Mouse (Mus musculus) midbrain, postnatal 0 days (tissue): Measurements from ENCODE around the gene Ano3. TPM values are rescaled to one million over a fixed set of nuclear protein-coding genes. Genes with fewer than 3 reads are reported as not detected.
A peak's percentile ranks its signal among the peaks of the same experiment; 100 is the strongest.

Source experiments
- ATAC-seq: fragments of 200-750 bp; cut with Nextera tagmentation; 2 replicates; pipeline ENCODE4 v1.8.0; 2017; ENCODE audit warnings: moderate number of reproducible peaks, mild to moderate bottlenecking, moderate TSS enrichment, moderate library complexity; ENCODE audit not compliant: low FRiP score
- DNase-seq: peaks from one replicate; pipeline ENCODE4 v3.0.0-alpha.2; 2015; ENCODE audit warnings: low spot score
- H3K27ac ChIP-seq: fragments of 300-500 bp; sonication (generic); 2 replicates; pipeline ENCODE4 v1.5.1; 2014; ENCODE audit warnings: low read depth, mild to moderate bottlenecking, low read length, mixed read lengths
- H3K27me3 ChIP-seq: fragments of 300-500 bp; sonication (generic); 2 replicates; pipeline ENCODE4 v1.6.1; 2014; ENCODE audit warnings: low read length, control low read depth, mixed read lengths; ENCODE audit not compliant: insufficient read depth
- H3K36me3 ChIP-seq: fragments of 300-500 bp; sonication (generic); 2 replicates; pipeline ENCODE4 v1.6.1; 2014; ENCODE audit warnings: low read length, control low read depth, mixed read lengths; ENCODE audit not compliant: insufficient read depth
- H3K4me1 ChIP-seq: fragments of 300-500 bp; sonication (generic); 2 replicates; pipeline ENCODE4 v1.6.1; 2014; ENCODE audit warnings: mild to moderate bottlenecking, control low read depth, antibody characterized with exemption, low read length, mixed read lengths; ENCODE audit not compliant: insufficient read depth
- H3K4me2 ChIP-seq: fragments of 300-500 bp; sonication (generic); 2 replicates; pipeline ENCODE4 v1.6.1; 2014; ENCODE audit warnings: low read depth, mild to moderate bottlenecking, low read length, mixed read lengths; ENCODE audit not compliant: poor library complexity, severe bottlenecking
- H3K4me3 ChIP-seq: fragments of 300-500 bp; sonication (generic); 2 replicates; pipeline ENCODE4 v1.5.1; 2014; ENCODE audit warnings: low read depth, mild to moderate bottlenecking, low read length, moderate library complexity
- H3K9ac ChIP-seq: fragments of 300-500 bp; sonication (generic); replicated peaks from 2 replicates; pipeline ENCODE4 v1.6.1; 2014; ENCODE audit warnings: mild to moderate bottlenecking, low read length, moderate library complexity, mixed read lengths; ENCODE audit not compliant: poor library complexity, severe bottlenecking
- H3K9me3 ChIP-seq: fragments of 300-500 bp; sonication (generic); 2 replicates; pipeline ENCODE4 v1.6.1; 2016; ENCODE audit warnings: low read length, control low read depth
- CTCF ChIP-seq: IDR thresholded peaks from 2 replicates; pipeline ENCODE4 v1.5.1; 2016; ENCODE audit warnings: antibody characterized with exemption, mild to moderate bottlenecking
- WGBS: fragments of 180-500 bp; shearing (Covaris S2); extraction: QIAGEN DNeasy Blood & Tissue Kit; methylation state at CpG from one replicate; pipeline ENCODE4 v1.1.7; 2014; 5-methylcytosine and 5-hydroxymethylcytosine counted together
- polyA plus RNA-seq: library from polyadenylated mRNA; unstranded; fragments of >200 nt; fragmentation: Nextera tagmentation; extraction: Ambion mirVana; gene quantifications from 2 replicates; pipeline ENCODE4 v1.2.1, GENCODE M21; 2015
- total RNA-seq: library from RNA; depleted of rRNA; stranded (reverse); fragments of >200 nt; gene quantifications from 2 replicates; pipeline ENCODE4 v1.2.3, GENCODE M21; 2014

Ano3 gene
- total and polyA plus RNA-seq, 2 experiments from 2014 or later, result 0.66 to 0.70 TPM

DNA sequence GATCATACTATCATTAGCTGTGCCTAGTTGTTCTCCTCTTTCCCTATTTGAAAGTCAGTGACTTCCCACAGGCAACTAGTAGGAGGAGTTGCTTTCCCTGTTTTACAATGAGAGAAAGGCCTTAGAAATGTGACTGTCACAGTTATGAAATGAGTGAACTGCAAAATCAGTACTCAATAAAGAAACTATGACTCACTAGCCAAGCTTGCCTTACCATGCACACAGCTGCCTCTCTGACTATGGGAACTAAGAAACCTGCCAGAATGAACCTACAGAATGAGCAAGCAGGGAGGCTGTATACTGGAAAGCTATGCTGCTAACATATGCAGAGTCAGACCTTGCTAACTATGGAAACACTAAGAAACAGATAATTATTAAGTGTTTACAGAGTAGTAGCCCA, 231.7 kb downstream of the Ano3 start:
- no peak for TF ChIP-seq CTCF
- Histone ChIP-seq H3K9me3 (no peaks in the 10 kb centered on the region), H3K4me1 (no peaks in the 10 kb centered on the region), H3K36me3 (no peaks in the 10 kb centered on the region), H3K9ac (no peak overlapping the region), H3K27ac (no peak overlapping the region), H3K4me3 (no peak overlapping the region), H3K4me2 (no peak overlapping the region), H3K27me3 (no peaks in the 10 kb centered on the region)
- ATAC-seq, result no peak
- DNase-seq, result no peak

DNA sequence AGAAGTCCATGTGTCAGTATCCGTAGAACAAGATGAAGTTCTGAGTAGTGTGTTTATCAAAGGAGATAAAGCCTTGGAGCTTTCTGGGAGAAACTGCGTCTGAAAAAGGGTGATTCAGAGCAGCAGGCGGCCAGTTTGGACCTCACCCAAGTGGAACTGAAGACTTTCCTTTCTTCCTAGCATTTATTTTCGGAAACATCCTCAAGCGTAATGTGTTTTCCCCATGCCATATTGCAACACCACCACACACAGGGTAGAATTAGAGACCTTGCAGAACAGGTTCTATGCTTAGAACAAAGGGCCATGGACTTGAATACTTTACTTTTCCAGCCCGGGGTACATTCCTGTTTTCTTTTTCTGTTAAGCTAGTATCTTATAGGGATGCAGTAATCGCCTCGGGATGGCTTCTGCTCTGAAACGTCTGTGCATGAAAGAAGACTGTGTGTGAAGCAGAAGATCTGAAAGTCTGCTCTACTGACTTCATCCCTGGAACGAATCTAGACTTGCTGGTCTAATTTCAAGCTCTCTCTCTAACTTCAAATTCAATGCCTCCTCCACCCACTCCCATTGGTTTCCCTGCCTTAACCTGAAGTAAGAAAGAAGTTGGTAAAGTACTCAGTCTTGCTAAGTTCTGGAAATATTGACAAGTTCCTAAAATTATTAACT, 240.5 kb downstream of the Ano3 start:
- ATAC-seq (no peak), DNase-seq (no peak)
- Histone ChIP-seq H3K4me3 (no peak overlapping the region), H3K9ac (no peak overlapping the region), H3K36me3 (no peaks in the 10 kb centered on the region), H3K9me3 (no peaks in the 10 kb centered on the region), H3K27ac (no peak overlapping the region), H3K4me1 (no peaks in the 10 kb centered on the region), H3K27me3 (no peaks in the 10 kb centered on the region), H3K4me2 (no peak overlapping the region)
- WGBS, result 72% methylated on average over 10 of the region's 10 CpGs
- TF ChIP-seq CTCF, result no peak

DNA sequence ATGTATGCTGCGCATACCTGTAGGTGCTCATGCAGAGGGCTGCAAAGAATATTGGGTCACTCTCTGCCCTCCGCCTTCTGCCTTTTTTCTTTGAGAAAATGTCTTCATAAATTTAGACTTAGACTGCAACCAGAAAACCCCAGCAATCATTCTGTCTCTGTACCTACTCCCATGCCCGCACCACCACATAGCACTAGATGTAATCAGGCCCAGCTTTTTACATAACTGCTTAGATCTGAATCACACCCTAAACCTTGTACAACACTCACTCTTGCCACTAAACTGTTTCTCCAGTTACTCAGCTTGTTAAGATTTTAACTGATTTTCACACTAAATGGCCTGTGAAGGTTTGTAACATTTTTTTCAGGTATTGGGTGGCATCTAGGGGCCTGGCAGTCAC, 241.3 kb downstream of the Ano3 start:
- ATAC-seq (no peak), DNase-seq (no peak)
- Histone ChIP-seq H3K27ac (no peak overlapping the region), H3K36me3 (no peaks in the 10 kb centered on the region), H3K9me3 (no peaks in the 10 kb centered on the region), H3K4me3 (no peak overlapping the region), H3K4me1 (no peaks in the 10 kb centered on the region), H3K9ac (no peak overlapping the region), H3K4me2 (no peak overlapping the region), H3K27me3 (no peaks in the 10 kb centered on the region)
- WGBS, result 95% methylated on average over 3 of the region's 3 CpGs
- no peak for TF ChIP-seq CTCF

GRCm38 (mm10) chr2:110671071-110671624, 279.6 kb downstream of the Ano3 start:
- WGBS, result 88% methylated on average over 2 of the region's 2 CpGs
- ATAC-seq (no peak), DNase-seq (no peak)
- H3K4me1 ChIP-seq, result no peaks in the 10 kb centered on the region
- no peaks in the 10 kb centered on the region for H3K36me3 ChIP-seq
- H3K9me3 ChIP-seq, result no peaks in the 10 kb centered on the region
- H3K27me3 ChIP-seq, result no peaks in the 10 kb centered on the region
- no peak overlapping the region for H3K27ac ChIP-seq
- no peak overlapping the region for H3K4me3 ChIP-seq
- TF ChIP-seq CTCF, result no peak
- no peak overlapping the region for H3K4me2 ChIP-seq
- no peak overlapping the region for H3K9ac ChIP-seq

DNA sequence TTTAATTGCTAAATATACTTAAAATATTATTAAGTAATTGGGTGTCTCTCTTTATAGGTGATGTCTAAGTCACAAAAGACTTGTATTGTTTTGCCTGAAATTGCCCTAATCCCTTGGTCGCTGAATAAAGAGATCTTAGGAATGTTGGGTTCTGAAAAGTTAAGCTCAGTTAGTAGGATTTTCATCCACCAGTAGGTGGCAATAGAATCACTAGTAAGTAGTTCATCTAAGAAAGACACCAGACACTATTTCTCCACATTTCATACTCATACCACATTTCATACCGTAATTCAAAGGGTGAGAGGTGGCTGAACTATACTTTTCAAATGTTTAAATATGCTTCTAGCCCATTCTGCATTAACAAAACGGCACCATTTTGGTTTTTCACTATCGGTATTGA, 287.4 kb downstream of the Ano3 start:
- TF ChIP-seq CTCF, result peak; percentile 83
- Histone ChIP-seq H3K4me1 (no peaks in the 10 kb centered on the region), H3K4me2 (no peak overlapping the region), H3K36me3 (no peaks in the 10 kb centered on the region), H3K27ac (no peak overlapping the region), H3K9ac (no peak overlapping the region), H3K4me3 (no peak overlapping the region), H3K9me3 (no peaks in the 10 kb centered on the region), H3K27me3 (no peaks in the 10 kb centered on the region)
- DNase-seq (peak; percentile 85), ATAC-seq (no peak)
- WGBS, result 43% methylated on average over 4 of the region's 4 CpGs

DNA sequence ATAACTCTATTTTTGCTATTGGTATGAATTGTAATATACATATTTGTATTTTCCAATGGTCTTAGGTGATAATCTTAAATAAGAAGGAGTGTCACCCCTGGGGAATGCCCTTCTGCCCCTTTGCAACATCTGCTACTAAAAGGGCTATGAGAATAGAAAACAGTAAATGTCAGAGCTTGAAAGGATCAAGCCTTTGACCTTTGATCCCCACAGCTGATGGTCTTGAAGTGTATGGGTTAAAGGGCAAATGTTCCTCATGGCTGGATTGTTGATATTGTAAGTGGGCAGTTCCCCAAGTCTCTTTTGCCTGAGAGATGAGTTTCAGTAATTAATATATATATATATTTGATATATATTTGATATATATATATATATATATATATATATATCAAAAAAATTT, 305.9 kb downstream of the Ano3 start:
- no peak for TF ChIP-seq CTCF
- Histone ChIP-seq H3K9me3 (no peaks in the 10 kb centered on the region), H3K36me3 (no peaks in the 10 kb centered on the region), H3K27ac (no peak overlapping the region), H3K27me3 (no peaks in the 10 kb centered on the region), H3K4me3 (no peak overlapping the region), H3K4me2 (no peak overlapping the region), H3K4me1 (no peaks in the 10 kb centered on the region), H3K9ac (no peak overlapping the region)
- DNase-seq (no peak), ATAC-seq (no peak)
